Mouse (Mus musculus) hematopoietic stem cell, adult 5-6 weeks (primary cell): ENCODE measurements around the gene Gm45753. TPM values are rescaled to one million over a fixed set of nuclear protein-coding genes. Genes with fewer than 3 reads are reported as not detected.

ENCODE experiments used
- ATAC-seq, 2 experiments: fragments of 125-278 bp in 1 of 2; replicated peaks in 1 of 2; 2 replicates each; pipeline ENCODE4 v1.8.0; 2016 to 2017; ENCODE audit warnings: inconsistent platforms in 2 of 2, mild to moderate bottlenecking in 2 of 2, moderate number of reproducible peaks in 2 of 2, low read depth in 1 of 2, moderate TSS enrichment in 1 of 2; ENCODE audit not compliant: low FRiP score in 2 of 2, poor library complexity in 2 of 2, severe bottlenecking in 2 of 2, insufficient read depth in 1 of 2, low TSS enrichment in 1 of 2
- total RNA-seq: library from RNA; stranded (forward); fragments of 172-1452, 232-1000 nt; gene quantifications from 2 replicates; pipeline ENCODE4 v1.2.3, GENCODE M21; 2017

Gene Gm45753
- total RNA-seq, 1 experiment from 2014 or later = not detected

GRCm38 (mm10) chr8:45295276-45295675 lies 13.0 kb downstream of the Gm45753 start:
- no peak for ATAC-seq

- no peak for ATAC-seq
These were observed 13.6 kb downstream of the Gm45753 start, which contains the start of gene Klkb1 for GRCm38 (mm10) chr8:45294687-45295086. Gene Klkb1 (minus strand): TSS chr8:45294859.

- ATAC-seq = no peak
These were observed 16.5 kb downstream of the Gm45753 start for GRCm38 (mm10) chr8:45291790-45292189.

DNA sequence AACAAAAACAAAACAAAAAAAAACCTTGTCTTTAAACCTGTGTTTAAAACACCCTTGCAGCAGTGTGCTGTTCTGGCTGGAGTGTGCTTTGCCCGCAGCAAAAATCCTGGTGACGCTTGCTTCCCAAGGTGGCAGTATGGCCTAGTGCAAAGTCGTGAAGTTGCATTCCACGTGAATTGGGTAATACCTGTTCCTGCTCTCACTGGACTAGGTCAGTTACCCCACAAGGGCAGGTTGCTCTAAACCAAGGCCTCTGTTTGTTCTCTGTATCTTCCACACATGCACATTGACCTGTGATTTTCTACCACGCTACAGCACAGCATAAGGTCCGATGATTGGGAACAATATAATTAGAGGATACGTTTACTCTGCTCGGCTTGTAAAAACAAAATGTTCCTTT lies 26.6 kb downstream of the Gm45753 start:
- no peak for ATAC-seq

DNA sequence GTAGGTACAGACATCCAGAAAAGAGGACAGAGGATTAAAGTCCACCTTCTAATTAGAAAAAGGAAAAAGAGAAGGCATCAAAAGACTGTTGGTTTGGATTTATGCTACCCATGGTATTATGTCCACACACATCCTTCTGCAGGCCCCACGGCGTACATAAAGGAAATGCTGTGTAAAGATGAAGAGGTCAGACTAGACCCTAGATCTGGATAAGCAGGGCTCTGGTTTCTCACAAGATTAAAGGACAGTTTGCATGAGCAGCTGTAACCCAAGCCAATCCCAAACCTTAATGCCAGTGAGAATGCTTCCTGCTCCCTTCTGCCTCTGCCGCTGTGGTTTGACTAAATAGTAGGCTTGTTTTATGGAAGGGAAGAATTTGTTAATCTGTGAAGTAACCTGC lies 30.8 kb downstream of the Gm45753 start:
- no peak for ATAC-seq

- ATAC-seq = no peak
These were observed 33.9 kb downstream of the Gm45753 start for GRCm38 (mm10) chr8:45274317-45274716.

- no peak for ATAC-seq
These were observed 39.2 kb downstream of the Gm45753 start for GRCm38 (mm10) chr8:45269056-45269455.

GRCm38 (mm10) chr8:45268485-45268884 lies 39.8 kb downstream of the Gm45753 start:
- ATAC-seq = no peak

DNA sequence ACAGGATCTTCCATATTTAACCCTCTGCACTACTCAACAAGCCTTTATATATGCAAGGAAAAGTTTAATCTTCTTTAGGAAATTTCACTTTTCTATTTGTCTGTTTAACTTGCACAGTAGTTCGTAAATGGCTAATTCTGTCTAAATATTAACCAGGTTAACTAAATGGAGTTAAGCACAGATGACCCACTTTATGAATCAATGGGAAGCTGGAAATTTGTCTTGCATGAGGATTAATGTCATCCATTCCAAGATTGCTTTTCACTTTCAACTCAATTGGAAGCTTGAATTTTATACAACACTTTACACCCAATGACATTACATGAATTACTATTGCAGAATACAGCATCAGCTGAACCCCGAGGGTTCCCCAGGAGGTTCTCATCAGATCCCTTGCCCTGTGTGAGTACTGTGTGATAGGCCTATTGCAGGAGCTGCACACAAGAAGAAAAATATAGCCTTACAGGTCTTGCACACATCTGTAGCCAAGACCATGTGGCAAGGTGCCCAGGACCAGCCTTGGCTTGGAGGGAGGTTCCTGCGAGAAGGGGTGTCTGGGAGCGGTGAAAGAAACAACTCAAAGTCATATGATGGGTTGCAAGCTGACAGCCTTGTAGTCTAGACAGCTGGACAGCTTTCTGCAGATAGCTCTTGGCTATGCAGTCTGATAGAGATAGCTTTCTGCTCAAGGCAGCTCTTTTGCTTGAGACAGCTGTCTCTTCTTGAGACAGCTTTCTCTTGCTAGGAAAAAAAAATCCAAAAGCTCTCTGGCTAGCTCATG lies 40.5 kb downstream of the Gm45753 start:
- ATAC-seq = no peak

GRCm38 (mm10) chr8:45266993-45267392 lies 41.3 kb downstream of the Gm45753 start:
- ATAC-seq = no peak

DNA sequence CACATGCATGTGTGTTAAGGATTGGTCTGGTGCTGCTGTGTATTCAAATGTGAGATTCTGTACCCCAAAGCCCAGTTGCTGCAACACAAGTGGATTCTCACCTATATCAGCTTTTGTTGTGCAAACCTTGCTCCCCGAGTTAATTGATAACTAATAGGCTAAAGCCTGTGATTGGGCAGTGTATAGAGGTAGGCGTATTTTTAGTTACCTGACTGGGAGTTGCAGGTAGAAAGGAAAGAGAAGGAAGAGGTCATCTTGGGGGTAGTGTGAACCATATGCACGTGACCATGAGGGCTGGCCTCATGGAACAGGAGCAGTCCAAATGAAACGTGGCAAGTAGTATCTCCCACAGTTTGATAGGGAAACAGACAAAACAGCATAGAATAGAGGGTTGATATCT lies 43.3 kb downstream of the Gm45753 start:
- ATAC-seq = no peak

DNA sequence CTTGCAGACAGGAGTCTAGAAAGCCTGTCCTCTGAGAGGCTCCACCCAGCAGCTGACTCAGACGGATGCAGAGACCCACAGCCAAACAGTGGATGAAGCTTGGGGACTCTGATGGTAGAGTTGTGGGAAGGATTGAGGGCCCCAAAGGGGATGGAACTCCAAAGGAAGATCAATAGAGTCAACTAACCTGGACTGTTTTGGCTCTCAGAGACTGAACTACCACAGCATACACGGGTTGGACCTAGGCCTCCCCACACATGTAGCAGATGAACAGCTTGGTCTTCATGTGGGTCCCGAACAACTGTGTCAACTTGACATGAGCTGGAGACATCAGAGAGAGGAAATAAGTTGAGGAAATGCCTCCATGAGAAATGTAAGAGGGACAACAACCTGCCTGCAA lies 45.4 kb downstream of the Gm45753 start:
- ATAC-seq = no peak

DNA sequence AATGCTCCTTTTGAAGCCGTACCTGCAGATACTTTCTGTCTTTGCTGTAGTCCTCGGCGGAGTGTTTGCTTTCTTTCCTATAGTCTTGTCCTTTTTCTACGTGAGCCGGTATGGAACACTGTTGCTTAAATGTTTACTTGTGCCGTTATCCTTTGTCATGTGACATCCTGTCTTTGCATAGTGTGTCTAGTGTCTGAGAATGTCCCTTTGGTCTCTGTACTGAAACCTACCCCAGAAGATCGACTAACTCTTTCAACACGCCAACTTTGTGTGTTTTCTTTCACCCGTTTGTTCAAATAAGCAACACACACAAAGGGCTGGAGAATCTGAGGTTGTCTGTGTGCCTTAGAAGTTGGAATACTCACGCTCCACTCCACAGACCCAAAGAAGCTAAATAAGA lies 46.3 kb downstream of the Gm45753 start, which contains the start of gene F11:
Gene F11 (minus strand): TSS at position 112 of the 400 bp plus-strand sequence.
- ATAC-seq = no peak

DNA sequence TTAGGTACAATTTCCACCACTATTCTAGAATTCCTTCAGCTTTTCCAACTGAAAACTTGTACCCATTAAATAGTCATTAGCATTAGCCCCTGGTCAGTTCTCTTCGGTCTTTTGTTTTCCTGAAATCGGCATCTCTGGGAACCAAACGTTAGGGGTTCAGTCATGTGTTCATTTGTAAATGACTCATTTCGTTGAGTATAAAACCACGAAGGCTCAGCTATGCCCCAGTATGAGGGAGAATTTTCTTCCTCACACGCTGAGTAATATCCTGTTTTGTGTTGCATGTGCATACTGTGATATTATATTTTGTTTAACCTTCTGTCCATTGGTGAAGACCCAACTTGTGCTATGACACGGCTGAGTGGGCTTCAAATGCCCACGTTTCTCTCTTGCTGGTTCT lies 49.8 kb downstream of the Gm45753 start:
- no peak for ATAC-seq

GRCm38 (mm10) chr8:45255040-45255439 lies 53.2 kb downstream of the Gm45753 start:
- ATAC-seq = no peak

GRCm38 (mm10) chr8:45254194-45254842 lies 53.9 kb downstream of the Gm45753 start:
- no peak for ATAC-seq

DNA sequence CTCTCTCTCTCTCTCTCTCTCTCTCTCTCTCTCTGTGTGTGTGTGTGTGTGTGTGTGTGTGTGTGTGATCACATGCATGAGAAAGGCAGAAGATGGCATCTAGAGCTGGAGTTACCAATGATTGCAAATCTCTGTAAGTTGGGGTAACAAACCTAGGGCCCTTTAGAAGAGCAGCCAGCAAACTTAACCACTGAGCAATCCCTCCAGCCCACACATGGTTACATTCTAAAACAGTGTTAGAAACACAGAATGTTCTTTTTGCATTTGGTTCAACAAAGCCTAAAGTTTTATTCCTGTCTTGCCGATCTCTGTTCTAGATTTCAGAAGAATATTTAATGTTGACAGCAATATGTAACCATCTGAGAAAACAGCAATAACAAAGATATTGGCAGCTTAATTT lies 54.7 kb downstream of the Gm45753 start:
- ATAC-seq = no peak

DNA sequence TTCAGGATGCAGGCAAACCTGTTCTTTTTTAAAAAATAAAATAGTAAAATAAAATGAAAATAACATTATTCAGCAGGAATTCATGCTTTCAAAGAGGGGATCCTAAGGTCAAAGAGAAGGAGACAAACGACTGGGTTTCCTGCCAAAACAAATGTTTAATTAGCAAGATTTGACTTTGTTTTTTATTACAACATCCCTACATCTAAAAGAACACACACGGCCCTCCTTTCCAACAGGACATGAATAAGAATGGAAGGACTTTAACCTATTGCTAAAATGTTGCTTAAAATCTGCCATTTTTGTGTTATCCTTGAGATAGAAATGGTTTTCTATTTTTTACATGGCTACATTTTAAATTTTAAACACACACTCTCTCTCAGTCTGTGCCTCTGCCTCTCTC lies 55.2 kb downstream of the Gm45753 start:
- no peak for ATAC-seq

DNA sequence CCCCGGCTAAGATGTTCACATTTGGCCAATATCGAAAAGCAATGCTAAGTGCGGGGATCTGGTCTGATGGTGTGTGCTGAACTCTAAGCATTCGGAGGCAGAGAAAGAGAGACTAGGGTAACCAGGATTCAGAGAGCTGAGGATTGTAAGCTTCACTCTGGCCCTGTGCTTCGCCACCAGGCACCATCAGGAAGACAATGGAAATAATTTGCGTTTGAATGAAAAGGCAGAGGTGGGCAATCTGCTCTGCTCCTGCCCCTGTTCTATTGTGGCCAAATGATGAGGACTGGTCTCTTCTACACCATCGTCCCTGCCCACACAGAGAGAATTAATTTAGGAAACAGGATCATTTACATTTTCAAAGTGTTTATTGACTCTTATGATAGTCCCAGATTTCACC lies 62.0 kb downstream of the Gm45753 start:
- no peak for ATAC-seq
